Mouse (Mus musculus): Measurements from ENCODE around the gene Glrx2.
A peak's percentile ranks its signal among the peaks of the same experiment; 100 is the strongest.
"Not testable (repeated sequence)": the region's sequence is repeated elsewhere in the genome, so short reads cannot be mapped to it uniquely, and the experiment has no call there.

Gene Glrx2

GRCm38 (mm10) chr1:143716038-143716437, at the start of gene Glrx2:
Gene Glrx2, plus strand, starts transcription at chr1:143716338.
- not testable (repeated sequence) for DNase-seq

DNA sequence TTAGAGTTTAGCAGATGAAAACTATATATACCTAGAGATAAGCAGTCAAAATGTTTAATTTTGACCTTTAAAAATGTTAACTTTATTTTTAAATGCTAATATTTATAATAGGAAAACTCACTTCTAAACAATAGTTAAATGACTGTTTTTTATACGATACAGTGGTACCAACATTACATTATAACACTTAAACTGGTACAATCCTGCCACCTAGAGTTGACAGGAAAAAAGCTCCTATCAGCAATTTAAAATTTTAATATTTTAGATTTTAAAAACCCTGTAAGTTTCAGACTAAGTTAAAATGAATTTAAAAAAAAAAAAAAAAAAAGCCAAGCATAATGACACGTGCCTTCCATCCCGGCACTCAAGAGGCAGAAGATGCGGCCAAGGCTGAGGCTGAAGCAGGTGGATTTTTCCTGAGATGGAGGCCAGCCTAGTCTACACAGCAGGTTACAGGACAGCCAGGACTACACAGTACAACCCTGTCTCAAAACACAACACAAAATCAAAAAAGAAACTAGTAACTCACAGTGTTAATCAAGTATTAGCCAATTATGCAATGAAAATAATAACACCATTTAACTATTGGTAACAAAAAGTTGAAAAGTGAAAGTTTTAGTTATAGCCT, 40.3 kb upstream of the Glrx2 start:
- no peak for DNase-seq

GRCm38 (mm10) chr1:143681108-143681507, 35.0 kb upstream of the Glrx2 start:
- no peak for DNase-seq

GRCm38 (mm10) chr1:143684849-143685248, 31.3 kb upstream of the Glrx2 start:
- DNase-seq: no peak

- no peak for DNase-seq
Observed at GRCm38 (mm10) chr1:143701736-143702135, 14.4 kb upstream of the Glrx2 start.

- DNase-seq: no peak
Observed at GRCm38 (mm10) chr1:143702141-143702740, 13.9 kb upstream of the Glrx2 start.

DNA sequence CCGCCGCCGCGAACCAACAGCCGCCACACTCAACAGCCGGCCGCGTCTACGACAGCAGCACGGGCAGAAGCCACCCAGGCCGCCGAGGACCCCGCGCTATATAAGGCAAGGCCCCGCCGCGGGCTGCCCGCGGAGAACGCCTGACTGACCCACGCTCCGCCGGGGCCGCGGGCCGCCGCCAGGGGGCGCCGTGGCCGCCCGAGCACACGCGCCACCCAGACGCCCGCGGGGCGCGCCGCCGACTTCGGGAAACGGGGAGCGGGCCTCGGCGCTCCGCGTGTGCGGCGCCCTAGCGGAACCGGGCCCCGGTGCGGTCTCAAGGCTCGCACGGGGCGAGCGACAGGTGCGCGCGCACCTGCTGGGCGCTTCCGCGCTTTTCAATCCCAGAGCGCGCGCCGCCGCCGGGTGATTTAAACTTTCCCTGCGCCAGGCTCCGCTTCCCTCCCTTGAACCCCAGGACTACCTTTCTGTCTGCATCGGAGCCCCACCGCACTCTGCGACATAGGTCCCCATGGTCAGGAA, 13.3 kb upstream of the Glrx2 start, which contains the start of gene Cdc73:
Gene Cdc73 (minus strand): TSS at position 153 of the 522 bp plus-strand sequence.
- DNase-seq: peak; percentile 95

GRCm38 (mm10) chr1:143707006-143707405, 9.1 kb upstream of the Glrx2 start:
- DNase-seq: no peak

DNA sequence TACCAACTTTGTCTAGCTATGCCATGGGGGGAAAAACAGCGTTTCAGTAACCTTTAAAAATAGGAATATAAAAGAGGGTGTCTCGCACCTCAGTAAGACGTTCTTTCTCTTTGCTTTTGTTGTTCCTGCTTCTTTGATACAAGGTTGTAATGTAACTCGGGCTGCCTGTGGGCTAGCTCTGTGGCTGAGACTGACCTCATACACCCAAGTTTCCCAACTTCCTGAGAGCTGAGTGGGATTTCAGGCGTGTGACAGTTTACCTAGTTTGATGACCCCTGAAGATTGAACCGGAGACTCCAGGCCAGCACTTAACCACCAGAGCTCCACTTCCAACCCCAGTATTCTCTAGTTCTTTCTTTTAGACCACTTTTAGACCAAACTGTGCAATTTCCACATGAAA, 7.8 kb upstream of the Glrx2 start:
- no peak for DNase-seq

DNA sequence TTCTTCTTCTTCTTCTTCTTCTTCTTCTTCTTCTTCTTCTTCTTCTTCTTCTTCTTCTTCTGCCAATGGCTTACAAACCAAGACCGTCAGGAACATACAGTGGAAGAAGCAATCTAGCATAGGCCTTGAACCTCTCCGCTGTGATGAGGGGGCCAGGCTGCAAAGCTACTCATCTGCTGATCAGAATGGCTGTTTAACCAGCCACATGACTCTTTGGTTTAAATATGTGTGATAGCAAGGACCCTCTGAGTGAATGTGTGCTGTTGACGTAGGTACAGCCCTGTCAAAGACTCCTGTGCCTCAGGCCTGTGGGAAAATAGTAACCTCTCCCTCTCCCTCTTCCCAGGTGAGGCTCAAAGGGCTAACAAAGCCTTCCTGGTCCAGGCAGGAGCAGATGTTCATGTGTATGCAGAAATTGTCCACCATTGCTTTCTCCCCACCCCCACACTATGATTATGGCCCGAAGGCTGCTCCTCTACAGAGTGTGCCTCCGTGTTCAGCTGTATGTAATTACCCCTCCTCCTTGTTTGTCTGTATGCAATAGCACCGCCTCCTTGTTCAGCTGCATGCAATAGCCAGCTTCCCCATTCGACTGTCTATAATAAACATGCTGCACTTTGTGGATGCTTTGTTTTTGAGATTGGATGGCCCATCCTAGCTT, 6.0 kb upstream of the Glrx2 start:
- DNase-seq: no peak

DNA sequence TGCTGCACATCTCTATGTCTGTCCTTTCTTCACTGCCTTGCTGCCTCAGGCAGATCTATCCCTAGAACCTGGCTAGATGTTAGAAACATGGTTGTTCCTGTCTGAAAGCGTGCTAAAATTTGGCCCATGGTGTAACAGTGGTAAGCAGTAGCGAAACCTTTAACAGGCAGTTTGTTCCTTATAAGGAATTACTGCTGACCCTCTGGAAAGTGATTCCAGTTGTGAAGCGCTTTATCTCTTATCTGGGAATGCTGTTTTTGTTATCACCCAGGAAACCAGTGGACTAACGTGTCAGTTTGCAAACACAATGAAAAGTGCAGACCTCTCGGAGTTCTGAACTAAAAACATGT, 5.5 kb upstream of the Glrx2 start:
- DNase-seq: no peak

- DNase-seq: no peak
Observed at GRCm38 (mm10) chr1:143724456-143725064, 8.4 kb downstream of the Glrx2 start.

DNA sequence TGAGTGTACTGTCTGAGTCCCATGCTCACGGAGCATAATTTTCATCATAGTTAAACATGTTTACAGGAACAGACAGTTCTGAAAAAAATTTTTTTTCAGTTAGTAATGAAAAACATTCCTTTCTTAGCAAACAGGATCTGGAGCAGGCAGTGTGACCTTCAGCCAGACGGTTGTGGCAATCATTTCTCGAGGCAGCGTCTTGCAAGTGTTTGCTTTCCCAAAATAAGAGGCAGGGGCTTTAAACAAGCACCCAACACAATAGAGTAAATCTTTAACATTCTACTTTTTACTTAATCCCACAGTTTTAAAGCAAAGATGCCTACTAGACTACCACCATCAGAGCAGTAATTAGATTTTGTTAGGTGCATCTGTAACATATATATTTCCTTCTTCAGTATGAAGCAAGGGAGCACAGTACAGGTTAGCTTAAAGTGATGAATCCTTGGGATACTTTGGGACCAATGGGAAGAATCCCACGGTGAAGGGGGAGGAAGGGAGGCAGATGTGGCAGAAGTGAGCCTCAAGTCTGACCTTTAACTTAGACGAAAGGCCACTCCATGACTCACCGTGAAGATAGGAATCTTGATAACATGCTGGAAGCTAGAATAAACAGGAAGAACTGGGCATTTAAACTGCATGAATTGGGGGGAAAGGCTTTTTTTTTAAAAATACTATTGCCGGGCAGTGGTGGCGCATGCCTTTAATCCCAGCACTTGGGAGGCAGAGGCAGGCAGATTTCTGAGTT, 11.7 kb downstream of the Glrx2 start:
- DNase-seq: no peak

DNA sequence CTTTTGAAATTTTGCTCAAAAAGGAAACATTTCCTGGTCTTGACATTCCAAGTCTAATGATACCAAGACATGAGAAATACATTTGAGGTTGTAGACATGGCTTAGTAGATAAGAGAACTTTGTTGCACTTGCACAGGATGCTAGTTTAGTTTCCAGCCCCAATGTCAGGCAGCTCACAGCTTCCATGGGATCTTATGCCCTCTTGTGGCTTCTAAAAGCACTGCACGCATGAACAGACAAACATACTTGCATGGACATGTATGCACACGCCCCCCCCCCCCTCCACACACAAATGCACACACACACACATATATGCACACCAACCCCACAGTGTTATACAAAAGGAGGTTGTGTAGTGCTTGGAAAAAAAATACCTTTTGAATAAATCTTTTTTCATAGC, 14.8 kb downstream of the Glrx2 start:
- peak; percentile 47 for DNase-seq

- DNase-seq: no peak
Observed at GRCm38 (mm10) chr1:143731691-143732090, 15.6 kb downstream of the Glrx2 start.

DNA sequence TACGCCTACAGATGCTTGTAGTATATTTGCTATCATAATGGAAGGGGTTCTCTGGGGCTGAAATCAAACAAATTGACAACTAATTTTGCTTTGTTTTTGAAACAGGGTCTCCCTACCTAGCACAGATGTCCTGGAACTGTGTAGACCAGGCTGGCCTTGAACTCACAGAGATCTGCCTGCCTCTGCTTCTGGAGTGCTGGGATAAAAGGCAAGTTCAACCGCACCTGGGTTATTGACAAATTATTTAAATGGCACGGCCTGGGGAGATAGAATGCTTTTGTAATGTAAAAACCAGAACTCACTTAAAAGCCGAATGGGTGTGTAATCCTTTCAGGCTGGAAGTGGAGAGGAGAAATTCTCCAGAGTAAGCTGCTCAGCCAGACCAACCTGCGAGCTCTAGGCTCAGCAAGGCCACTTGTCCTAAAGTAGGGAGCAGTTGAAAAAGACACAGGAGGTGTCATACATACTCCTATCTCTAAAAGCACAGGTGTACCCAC, 17.8 kb downstream of the Glrx2 start:
- no peak for DNase-seq

DNA sequence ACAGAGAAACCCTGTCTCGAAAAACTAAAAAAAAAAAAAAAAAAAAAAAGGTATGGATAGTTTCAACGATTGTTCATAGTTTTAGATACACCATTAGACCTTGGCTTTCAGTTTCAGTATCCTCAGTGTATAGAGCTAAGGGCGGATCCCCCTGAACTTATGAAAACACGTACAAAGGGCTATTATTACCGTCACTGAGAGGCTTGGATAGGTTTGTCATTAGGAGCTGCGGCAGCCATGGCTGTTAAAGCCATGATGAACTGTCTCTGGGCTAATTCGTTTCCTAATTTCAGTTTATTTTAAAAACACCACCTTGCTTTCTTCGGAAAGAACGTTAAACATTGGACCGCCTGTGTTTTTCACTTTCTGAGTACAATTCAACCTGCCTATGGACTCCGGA, 22.7 kb downstream of the Glrx2 start:
- no peak for DNase-seq

DNA sequence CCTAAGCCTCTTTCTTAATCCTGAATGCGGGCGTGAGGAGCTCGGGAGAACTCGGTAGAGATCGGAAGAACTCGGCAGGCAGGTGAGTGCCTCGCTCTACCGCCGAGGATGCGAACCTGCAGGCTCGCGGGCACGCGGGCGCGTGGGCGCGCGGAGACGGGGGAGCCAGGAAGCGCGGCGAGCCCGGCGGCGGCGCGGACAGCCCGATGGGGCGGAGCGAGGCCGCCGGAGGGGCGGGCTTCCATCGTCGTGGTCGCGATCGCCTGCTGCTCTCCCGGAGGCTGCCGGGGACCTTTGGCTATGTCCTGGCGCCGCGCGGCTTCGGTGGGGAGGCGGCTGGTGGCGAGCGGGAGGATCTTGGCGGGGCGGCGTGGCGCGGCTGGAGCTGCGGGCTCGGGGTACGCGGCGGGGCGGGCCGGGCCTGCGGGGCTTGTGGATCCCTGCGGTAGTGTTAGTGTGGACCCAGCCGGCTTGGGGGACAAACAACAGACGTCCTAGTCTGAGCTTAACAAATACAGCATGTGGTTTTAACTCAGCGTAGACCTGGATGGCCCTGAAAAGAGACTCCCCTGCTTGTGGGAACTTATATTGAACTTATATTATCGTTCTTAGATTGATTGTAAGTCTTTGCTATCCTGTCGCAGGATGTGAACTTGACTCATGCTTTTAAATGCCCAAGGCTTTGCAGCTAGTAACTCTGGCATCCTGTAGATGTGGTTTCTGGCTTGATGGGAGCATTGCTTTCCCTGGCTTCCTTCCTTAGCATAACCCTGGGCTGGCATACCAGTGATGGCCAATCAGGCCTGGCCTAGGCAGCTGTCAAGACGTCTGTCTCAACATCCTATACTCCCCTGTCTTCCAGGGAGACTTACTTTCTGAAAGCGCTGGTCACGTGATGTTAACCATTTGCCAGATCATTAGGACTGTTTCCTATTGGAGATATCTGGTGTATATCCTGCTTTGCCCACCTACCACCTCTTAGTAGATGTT, 23.5 kb downstream of the Glrx2 start:
- DNase-seq: peak; percentile 96

DNA sequence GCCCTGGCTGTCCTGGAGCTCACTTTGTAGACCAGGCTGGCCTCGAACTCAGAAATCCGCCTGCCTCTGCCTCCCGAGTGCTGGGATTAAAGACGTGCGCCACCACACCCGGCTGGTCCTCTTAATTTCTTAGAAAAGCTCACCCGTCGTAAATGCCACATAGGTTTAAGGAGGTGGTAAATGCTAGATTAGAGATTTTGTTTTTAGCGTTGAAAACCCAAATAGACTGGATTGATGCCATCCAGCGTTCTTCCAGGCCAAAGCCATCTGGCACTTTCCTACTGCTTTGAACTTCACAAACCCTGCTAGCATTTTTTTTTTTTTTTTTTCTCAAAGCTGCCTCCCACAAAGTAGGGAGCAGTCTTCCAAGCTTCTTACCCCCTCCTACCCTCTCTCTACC, 24.4 kb downstream of the Glrx2 start:
- DNase-seq: no peak

DNA sequence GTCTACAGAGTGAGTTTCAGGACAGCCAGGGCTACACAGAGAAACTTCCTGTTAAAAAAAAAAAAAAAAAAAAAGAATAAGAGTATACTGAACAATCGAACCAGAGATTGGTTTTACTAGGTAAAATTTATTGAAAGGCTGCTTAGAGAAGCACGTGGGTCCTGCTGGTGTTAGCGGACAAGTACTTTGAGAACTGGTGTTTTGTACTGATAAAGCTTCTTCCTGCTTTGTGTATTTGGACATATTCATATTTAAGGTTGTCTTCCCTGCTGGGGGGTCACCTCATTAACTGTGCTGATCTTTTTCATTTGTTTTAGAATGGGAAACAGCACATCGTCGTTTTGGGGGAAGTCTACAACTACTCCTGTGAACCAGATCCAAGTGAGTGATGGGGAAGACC, 25.2 kb downstream of the Glrx2 start:
- DNase-seq: no peak

DNA sequence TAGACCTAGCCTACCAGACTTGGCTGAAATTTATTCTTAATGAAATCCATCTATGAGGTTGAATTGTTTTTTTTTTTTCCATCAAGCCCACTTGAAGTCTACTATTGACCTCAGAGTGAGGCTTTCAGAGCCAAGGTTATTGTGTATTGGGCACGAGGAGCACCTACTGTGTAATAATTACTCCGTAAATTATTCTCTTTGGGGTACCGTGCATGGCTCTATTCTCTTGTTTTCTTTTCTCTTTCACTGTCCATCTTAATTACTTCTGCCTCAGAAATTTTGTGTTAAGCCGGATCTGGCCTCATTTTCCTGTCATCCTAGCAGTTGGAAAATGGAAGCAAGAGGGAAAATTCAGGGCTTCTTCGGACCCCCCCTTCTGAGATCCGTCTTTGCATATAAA, 26.0 kb downstream of the Glrx2 start:
- no peak for DNase-seq

GRCm38 (mm10) chr1:143745871-143746270, 29.7 kb downstream of the Glrx2 start:
- DNase-seq: no peak

All from thymus, postnatal 14 days (tissue).